Mouse (Mus musculus) thymus, adult 2 months (tissue): ENCODE results near the gene Dusp11. TPM values are rescaled to one million over a fixed set of nuclear protein-coding genes. Genes with fewer than 3 reads are reported as not detected.
"Not testable (repeated sequence)": the region's sequence is repeated elsewhere in the genome, so short reads cannot be mapped to it uniquely, and the experiment has no call there.

Experiments used
- DNase-seq: peaks from one replicate; pipeline ENCODE4 v3.0.0; 2021
- H3K27ac ChIP-seq: fragments of 200-500 bp; 2 replicates; pipeline ENCODE4 v1.5.1; 2012; ENCODE audit warnings: low read length, control low read depth; ENCODE audit not compliant: control insufficient read depth, insufficient read depth
- H3K27me3 ChIP-seq: fragments of 200-500 bp; 2 replicates; pipeline ENCODE4 v1.6.1; 2012; ENCODE audit warnings: mild to moderate bottlenecking, low read length, moderate library complexity, mixed read lengths; ENCODE audit not compliant: control insufficient read depth, insufficient read depth
- H3K36me3 ChIP-seq: fragments of 200-500 bp; 2 replicates; pipeline ENCODE4 v1.6.1; 2012; ENCODE audit warnings: mild to moderate bottlenecking, low read length, moderate library complexity; ENCODE audit not compliant: control insufficient read depth, insufficient read depth
- H3K4me1 ChIP-seq: fragments of 200-500 bp; replicated peaks from 2 replicates; pipeline ENCODE4 v1.6.1; 2012; ENCODE audit warnings: low read length; ENCODE audit not compliant: control insufficient read depth, insufficient read depth
- H3K4me3 ChIP-seq: fragments of 200-500 bp; 2 replicates; pipeline ENCODE4 v1.5.1; 2012; ENCODE audit warnings: mild to moderate bottlenecking, low read length, control low read depth, moderate library complexity; ENCODE audit not compliant: control insufficient read depth, insufficient read depth
- CTCF ChIP-seq: fragments of 200-500 bp; IDR thresholded peaks from 2 replicates; pipeline ENCODE4 v1.5.1; 2012; ENCODE audit warnings: mild to moderate bottlenecking, control low read depth, low read length, moderate library complexity, borderline replicate concordance; ENCODE audit not compliant: control insufficient read depth, poor library complexity, insufficient read depth; ENCODE audit errors: extremely low read depth
- POLR2A ChIP-seq: fragments of 200-500 bp; IDR thresholded peaks from 2 replicates; pipeline ENCODE4 v1.6.1; 2012; ENCODE audit warnings: mild to moderate bottlenecking, low read length, control low read depth, moderate library complexity; ENCODE audit not compliant: control insufficient read depth, poor library complexity, insufficient read depth; ENCODE audit errors: extremely low read depth
- WGBS: fragments of 180-500 bp; shearing (Covaris S2); methylation state at CpG from one replicate; pipeline ENCODE4 v1.1.7; 2018; 5-methylcytosine and 5-hydroxymethylcytosine counted together
- polyA plus RNA-seq: library from polyadenylated mRNA; depleted of rRNA; stranded (reverse); fragments of >200 nt; gene quantifications from 2 replicates; pipeline ENCODE4 v1.2.3, GENCODE M21; 2012

Dusp11 gene
- polyA plus RNA-seq, 1 experiment = 65.6 TPM

DNA sequence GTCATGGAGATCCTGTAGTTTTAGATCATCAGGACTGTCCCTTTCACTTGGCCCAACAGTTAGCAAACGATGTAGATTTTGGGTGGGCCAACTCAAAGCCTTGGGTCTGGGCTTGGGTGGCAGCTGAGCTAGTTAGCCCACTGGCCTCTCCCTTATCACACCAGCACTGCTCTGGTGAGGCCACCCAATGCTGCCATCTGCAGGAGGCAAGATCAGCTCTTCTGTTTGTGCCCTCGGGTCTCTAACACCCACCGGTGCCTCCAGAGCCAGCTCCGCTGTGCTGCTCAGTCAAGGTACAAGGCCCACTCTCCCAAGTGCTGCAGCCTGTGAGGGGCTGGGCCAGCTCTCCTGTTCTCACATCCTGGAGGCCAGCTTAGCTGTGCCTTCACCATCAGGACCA, 5.2 kb upstream of the Dusp11 start:
- no peaks in the 10 kb centered on the region for H3K27me3 ChIP-seq
- no peak overlapping the region for H3K4me3 ChIP-seq
- TF ChIP-seq POLR2A (no peak), CTCF (no peak)
- peaks cover 17% of the 10 kb centered on the region for H3K4me1 ChIP-seq
- peak; percentile 58 for DNase-seq
- H3K36me3 ChIP-seq = no peaks in the 10 kb centered on the region
- WGBS = 77% methylated on average over 4 of the region's 4 CpGs
- peak overlapping the region; percentile 69 for H3K27ac ChIP-seq

DNA sequence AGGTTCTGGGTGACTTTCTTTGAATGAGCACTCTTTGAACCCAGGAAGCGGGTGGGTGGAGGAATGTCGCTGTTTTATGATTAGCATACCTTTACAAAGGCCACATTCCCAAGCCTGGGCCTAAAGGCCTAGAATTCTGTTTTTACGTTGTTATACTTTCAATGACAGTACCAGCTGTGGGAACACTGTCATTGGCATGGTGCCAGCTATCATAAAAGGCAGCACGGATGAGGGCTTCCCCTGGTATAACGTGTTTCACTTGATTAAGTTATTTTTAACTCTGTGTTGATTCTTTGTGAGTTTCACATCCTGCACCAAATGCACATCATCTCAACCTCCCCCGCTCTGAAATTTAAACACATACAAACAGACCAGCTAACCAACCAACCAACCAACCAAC, 4.6 kb upstream of the Dusp11 start:
- H3K4me3 ChIP-seq, H3K27me3 ChIP-seq, H3K36me3 ChIP-seq: not testable (repeated sequence)
- Histone ChIP-seq H3K4me1 (peaks cover 17% of the 10 kb centered on the region), H3K27ac (peak overlapping the region; percentile 69; the same call in 1 of the 2 replicates)
- WGBS = 5% methylated on average over 6 of the region's 6 CpGs
- peak; percentile 53 for DNase-seq

DNA sequence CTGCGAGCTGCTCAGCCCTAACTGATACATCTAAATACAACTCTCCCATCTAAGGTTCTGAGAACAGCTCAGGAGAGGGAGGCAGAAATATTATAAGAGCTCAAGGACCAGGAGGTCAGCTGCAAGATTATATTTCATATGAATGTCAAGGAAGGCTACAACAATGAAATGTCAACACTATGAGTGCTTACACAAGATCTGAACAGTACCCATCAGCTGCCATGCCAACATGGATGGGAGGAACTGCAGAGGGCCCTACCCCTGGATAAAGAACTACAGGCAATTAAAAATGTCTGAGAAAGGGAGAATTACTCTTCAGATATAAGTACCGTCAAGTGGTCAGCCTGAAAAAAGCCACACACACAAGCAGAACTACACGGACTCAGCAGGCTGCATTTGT, 3.9 kb downstream of the Dusp11 start:
- no peak for DNase-seq
- no peaks in the 10 kb centered on the region for H3K4me1 ChIP-seq
- TF ChIP-seq CTCF (no peak), POLR2A (no peak)
- WGBS = 93% methylated on average over 3 of the region's 3 CpGs
- H3K36me3 ChIP-seq = peaks cover 38% of the 10 kb centered on the region
- no peak overlapping the region for H3K27ac ChIP-seq
- no peaks in the 10 kb centered on the region for H3K27me3 ChIP-seq
- no peak overlapping the region for H3K4me3 ChIP-seq

DNA sequence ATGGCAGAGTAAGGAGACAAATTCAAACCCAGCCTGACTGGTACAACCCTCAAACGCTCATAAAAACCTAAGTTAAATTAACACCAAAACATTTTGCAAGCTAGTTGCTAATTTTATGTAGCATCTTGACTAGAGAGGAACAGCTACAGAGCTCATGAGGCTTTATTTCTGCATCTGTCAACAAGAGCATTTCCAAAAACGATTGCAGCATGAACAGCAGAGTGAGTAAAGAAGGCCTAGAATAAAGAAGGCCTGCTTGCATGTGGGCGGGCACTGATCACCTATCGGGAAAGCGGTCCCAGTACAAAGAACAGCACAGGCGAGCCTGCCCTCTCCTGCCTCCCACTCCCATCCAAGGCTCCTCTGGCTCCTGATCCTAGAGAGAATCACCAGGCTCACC, 12.9 kb downstream of the Dusp11 start:
- H3K27me3 ChIP-seq = no peaks in the 10 kb centered on the region
- no peaks in the 10 kb centered on the region for H3K4me1 ChIP-seq
- 94% methylated on average over 6 of the region's 6 CpGs for WGBS
- peaks cover 96% of the 10 kb centered on the region for H3K36me3 ChIP-seq
- no peak overlapping the region for H3K27ac ChIP-seq
- H3K4me3 ChIP-seq = no peak overlapping the region
- no peak for DNase-seq
- TF ChIP-seq CTCF (no peak), POLR2A (no peak)

DNA sequence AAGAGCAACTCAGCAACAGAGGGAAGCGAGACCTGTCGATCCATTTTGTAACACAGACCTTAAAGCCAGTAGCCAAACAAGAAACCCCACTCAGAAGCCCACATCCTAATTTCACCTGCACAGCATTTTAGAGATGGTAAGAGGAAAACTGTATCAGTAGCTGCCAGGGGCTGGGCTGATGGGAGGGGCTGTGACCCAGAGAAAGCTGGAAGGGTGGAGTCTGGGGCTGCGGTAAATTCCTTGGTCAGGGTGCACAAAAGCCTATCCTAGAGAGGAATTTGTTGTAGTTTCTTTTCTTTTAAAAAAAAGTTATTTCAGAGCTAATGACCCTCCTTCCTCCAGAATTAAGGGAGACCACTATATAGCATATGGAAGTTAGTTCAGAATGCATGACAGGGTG, 19.0 kb downstream of the Dusp11 start:
- no peak for DNase-seq
- no peak for TF ChIP-seq POLR2A
- no peak for TF ChIP-seq CTCF
- H3K27ac ChIP-seq = no peak overlapping the region
- peaks cover 7% of the 10 kb centered on the region; the same call in 1 of the 2 replicates for H3K4me1 ChIP-seq
- H3K4me3 ChIP-seq = no peak overlapping the region
- 100% methylated on average over 3 of the region's 3 CpGs for WGBS
- H3K36me3 ChIP-seq = peaks cover 46% of the 10 kb centered on the region
- H3K27me3 ChIP-seq = no peaks in the 10 kb centered on the region

DNA sequence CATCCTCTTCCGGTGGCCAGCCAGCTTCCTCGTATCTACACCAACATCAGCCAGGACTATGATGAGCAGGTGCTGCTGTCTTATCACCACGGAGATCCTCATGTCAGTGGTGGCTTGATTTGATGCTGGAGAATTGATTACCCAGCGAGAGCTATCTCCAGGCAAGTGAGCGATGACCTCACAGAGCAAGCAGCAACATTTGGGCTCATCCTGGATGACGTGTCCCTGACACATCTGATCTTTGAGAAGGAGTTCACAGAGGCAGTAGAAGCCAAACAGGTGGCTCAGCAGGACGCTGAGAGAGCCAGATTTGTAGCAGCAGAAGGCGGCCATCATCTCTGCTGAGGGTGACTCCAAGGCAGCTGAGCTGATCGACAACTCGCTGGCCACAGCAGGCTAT, 22.8 kb downstream of the Dusp11 start:
- no peak for TF ChIP-seq CTCF
- no peak for TF ChIP-seq POLR2A
- no peak overlapping the region for H3K4me3 ChIP-seq
- no peak overlapping the region for H3K27ac ChIP-seq
- WGBS = 85% methylated on average over 10 of the region's 10 CpGs
- peaks cover 9% of the 10 kb centered on the region for H3K36me3 ChIP-seq
- no peaks in the 10 kb centered on the region for H3K27me3 ChIP-seq
- no peak for DNase-seq
- H3K4me1 ChIP-seq = peaks cover 11% of the 10 kb centered on the region
